Mouse (Mus musculus): ENCODE data around the gene Zfp148. TPM values are rescaled to one million over a fixed set of nuclear protein-coding genes. Genes with fewer than 3 reads are reported as not detected.

Gene Zfp148
- polyA plus RNA-seq, 1 experiment from 2014 or later: 22.3 TPM

GRCm38 (mm10) chr16:33415607-33416006, 35.0 kb downstream of the Zfp148 start:
- WGBS (ENCODE audit: insufficient replicate concordance): 80% methylated on average over 5 of the region's 5 CpGs
- peaks cover 43% of the 10 kb centered on the region for H3K4me1 ChIP-seq
- no peak overlapping the region for H3K4me2 ChIP-seq
- H3K27ac ChIP-seq: no peak overlapping the region
- H3K36me3 ChIP-seq: no peaks in the 10 kb centered on the region
- ATAC-seq: no peak
- H3K4me3 ChIP-seq: no peak overlapping the region
- no peak overlapping the region for H3K9ac ChIP-seq
- no peaks in the 10 kb centered on the region for H3K27me3 ChIP-seq (replicated peaks)
- no peaks in the 10 kb centered on the region for H3K9me3 ChIP-seq (replicated peaks)

DNA sequence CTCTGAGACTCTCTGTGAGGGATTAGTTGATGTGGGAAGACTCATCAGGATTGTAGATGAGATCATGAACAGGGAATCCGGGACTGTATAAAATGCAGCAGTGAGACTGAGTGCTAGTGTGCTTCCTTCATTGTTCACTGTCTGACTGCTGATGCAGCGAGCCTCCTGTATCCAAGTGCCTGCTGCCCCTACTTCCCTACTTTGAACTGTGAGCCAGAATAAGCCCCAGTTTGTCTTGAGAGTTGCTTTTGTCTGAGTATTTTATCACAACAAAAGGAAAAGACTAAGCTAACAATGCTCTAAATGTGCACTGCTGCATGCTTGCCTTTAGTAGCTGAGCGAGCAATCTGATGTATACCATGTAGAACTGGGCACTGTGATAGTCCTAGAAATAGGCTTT, 47.7 kb downstream of the Zfp148 start:
- Histone ChIP-seq H3K4me2 (no peak overlapping the region), H3K4me1 (no peaks in the 10 kb centered on the region), H3K27me3 (replicated peaks) (no peaks in the 10 kb centered on the region), H3K9ac (no peak overlapping the region), H3K9me3 (replicated peaks) (no peaks in the 10 kb centered on the region), H3K4me3 (no peak overlapping the region), H3K27ac (no peak overlapping the region), H3K36me3 (peaks cover 57% of the 10 kb centered on the region)
- ATAC-seq: no peak
- WGBS (ENCODE audit: insufficient replicate concordance): 78% methylated on average over 3 of the region's 3 CpGs

GRCm38 (mm10) chr16:33431660-33432059, 51.0 kb downstream of the Zfp148 start:
- H3K9ac ChIP-seq: no peak overlapping the region
- no peak overlapping the region for H3K4me2 ChIP-seq
- no peak overlapping the region for H3K4me3 ChIP-seq
- no peaks in the 10 kb centered on the region for H3K9me3 ChIP-seq (replicated peaks)
- H3K36me3 ChIP-seq: peaks cover 52% of the 10 kb centered on the region
- ATAC-seq: no peak
- H3K27me3 ChIP-seq (replicated peaks): no peaks in the 10 kb centered on the region
- WGBS (ENCODE audit: insufficient replicate concordance): 68% methylated on average over 2 of the region's 2 CpGs
- H3K27ac ChIP-seq: no peak overlapping the region
- H3K4me1 ChIP-seq: no peaks in the 10 kb centered on the region

GRCm38 (mm10) chr16:33441065-33441464, 60.4 kb downstream of the Zfp148 start:
- no peaks in the 10 kb centered on the region for H3K27me3 ChIP-seq (replicated peaks)
- no peak overlapping the region for H3K9ac ChIP-seq
- H3K36me3 ChIP-seq: peaks cover 18% of the 10 kb centered on the region
- no peak for ATAC-seq
- 87% methylated on average over 6 of the region's 6 CpGs for WGBS (ENCODE audit: insufficient replicate concordance)
- no peak overlapping the region for H3K4me3 ChIP-seq
- no peaks in the 10 kb centered on the region for H3K9me3 ChIP-seq (replicated peaks)
- no peak overlapping the region for H3K27ac ChIP-seq
- H3K4me2 ChIP-seq: no peak overlapping the region
- H3K4me1 ChIP-seq: 0 out of 2 replicates have a peak, but pooled peaks cover 2% of the 10 kb centered on the region

DNA sequence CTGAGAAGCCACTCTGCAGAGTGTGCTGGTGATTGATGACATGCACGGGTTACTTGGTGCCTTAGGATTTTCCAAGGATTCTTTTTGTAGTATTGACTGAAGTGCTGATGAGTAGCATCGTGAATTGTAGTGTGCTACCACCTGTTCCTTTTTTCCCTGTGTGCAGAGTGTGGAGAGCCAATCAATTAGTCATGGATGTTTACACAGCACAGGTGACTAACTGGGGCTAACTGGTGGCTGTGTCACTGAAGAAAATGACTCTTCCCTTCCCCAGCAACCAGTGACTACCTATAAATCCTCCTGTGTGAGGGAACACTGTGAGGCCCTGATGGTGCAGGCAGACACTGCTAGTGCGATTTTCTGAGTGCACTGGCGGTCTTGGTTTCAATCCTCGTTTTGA, 66.2 kb downstream of the Zfp148 start:
- H3K4me2 ChIP-seq: no peak overlapping the region
- ATAC-seq: no peak
- no peak overlapping the region for H3K27ac ChIP-seq
- H3K9ac ChIP-seq: no peak overlapping the region
- H3K4me3 ChIP-seq: no peak overlapping the region
- WGBS (ENCODE audit: insufficient replicate concordance): 66% methylated on average over 5 of the region's 5 CpGs
- H3K9me3 ChIP-seq (replicated peaks): no peaks in the 10 kb centered on the region
- H3K27me3 ChIP-seq (replicated peaks): no peaks in the 10 kb centered on the region
- peaks cover 13% of the 10 kb centered on the region for H3K36me3 ChIP-seq
- H3K4me1 ChIP-seq: 0 out of 2 replicates have a peak, but pooled peaks cover 2% of the 10 kb centered on the region

DNA sequence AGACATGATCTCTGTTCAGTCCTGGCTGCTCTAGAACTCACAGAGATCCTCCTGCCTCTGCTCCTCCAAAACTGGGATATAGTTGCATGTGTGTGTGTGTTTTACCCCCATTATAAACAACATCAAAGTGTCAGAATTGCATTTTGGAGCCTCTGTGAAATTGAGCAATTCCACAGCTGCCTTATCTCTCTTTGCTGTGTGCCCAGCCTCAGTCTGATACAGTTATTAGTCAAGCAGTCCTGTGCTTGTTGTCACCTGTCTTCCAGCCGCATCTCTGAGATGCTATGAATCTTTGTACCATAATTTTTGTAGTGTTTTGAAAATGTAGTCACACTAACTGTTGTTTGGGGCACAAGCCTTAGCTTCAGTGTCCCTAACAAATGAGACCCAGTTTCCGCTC, 73.2 kb downstream of the Zfp148 start:
- no peak overlapping the region for H3K9ac ChIP-seq
- no peak for ATAC-seq
- H3K36me3 ChIP-seq: peaks cover 25% of the 10 kb centered on the region
- no peaks in the 10 kb centered on the region for H3K27me3 ChIP-seq (replicated peaks)
- peaks cover 24% of the 10 kb centered on the region for H3K4me1 ChIP-seq
- no peaks in the 10 kb centered on the region for H3K9me3 ChIP-seq (replicated peaks)
- WGBS (ENCODE audit: insufficient replicate concordance): 75% methylated on average over 2 of the region's 2 CpGs
- no peak overlapping the region for H3K4me2 ChIP-seq
- no peak overlapping the region for H3K4me3 ChIP-seq
- H3K27ac ChIP-seq: no peak overlapping the region

DNA sequence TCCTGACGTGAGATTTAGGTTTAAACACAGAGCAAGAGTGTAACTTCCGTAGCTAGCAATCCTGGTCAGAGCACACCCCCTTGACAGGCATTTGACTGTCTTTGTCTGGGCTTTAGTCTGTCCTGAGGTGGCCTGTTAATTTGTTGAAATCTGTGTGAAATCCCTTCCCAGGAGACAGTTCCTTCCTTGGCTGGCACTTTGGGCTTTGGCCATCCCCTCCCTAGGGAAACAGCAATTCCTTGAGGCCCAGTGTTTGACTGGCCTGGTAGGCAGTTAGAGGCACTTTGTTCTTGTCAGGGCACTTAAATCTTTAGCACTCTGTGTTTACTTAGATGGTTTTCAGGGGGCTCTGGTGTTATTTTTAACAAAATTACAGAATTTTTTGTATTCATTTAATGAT, 73.7 kb downstream of the Zfp148 start:
- 69% methylated on average over 2 of the region's 2 CpGs for WGBS (ENCODE audit: insufficient replicate concordance)
- Histone ChIP-seq H3K27ac (no peak overlapping the region), H3K4me2 (no peak overlapping the region), H3K27me3 (replicated peaks) (no peaks in the 10 kb centered on the region), H3K4me1 (peaks cover 24% of the 10 kb centered on the region), H3K4me3 (no peak overlapping the region), H3K36me3 (peaks cover 28% of the 10 kb centered on the region), H3K9ac (no peak overlapping the region), H3K9me3 (replicated peaks) (no peaks in the 10 kb centered on the region)
- no peak for ATAC-seq

- Histone ChIP-seq H3K27me3 (replicated peaks) (no peaks in the 10 kb centered on the region), H3K9ac (no peak overlapping the region), H3K27ac (no peak overlapping the region), H3K9me3 (replicated peaks) (no peaks in the 10 kb centered on the region), H3K4me3 (no peak overlapping the region), H3K4me2 (no peak overlapping the region), H3K4me1 (peaks cover 24% of the 10 kb centered on the region), H3K36me3 (peaks cover 39% of the 10 kb centered on the region)
- no peak for ATAC-seq
- WGBS (ENCODE audit: insufficient replicate concordance): 72% methylated on average over 6 of the region's 6 CpGs
These were observed 74.8 kb downstream of the Zfp148 start for GRCm38 (mm10) chr16:33455263-33455910.

GRCm38 (mm10) chr16:33459101-33459500, 78.5 kb downstream of the Zfp148 start:
- peaks cover 40% of the 10 kb centered on the region for H3K36me3 ChIP-seq
- no peak overlapping the region for H3K4me2 ChIP-seq
- peaks cover 11% of the 10 kb centered on the region for H3K4me1 ChIP-seq
- H3K27me3 ChIP-seq (replicated peaks): no peaks in the 10 kb centered on the region
- H3K9ac ChIP-seq: no peak overlapping the region
- no peak overlapping the region for H3K4me3 ChIP-seq
- no peaks in the 10 kb centered on the region for H3K9me3 ChIP-seq (replicated peaks)
- H3K27ac ChIP-seq: no peak overlapping the region
- ATAC-seq: no peak
- WGBS (ENCODE audit: insufficient replicate concordance): 90% methylated on average over 1 of the region's 1 CpGs

- H3K4me1 ChIP-seq: no peaks in the 10 kb centered on the region
- no peak overlapping the region for H3K9ac ChIP-seq
- ATAC-seq: no peak
- peaks cover 39% of the 10 kb centered on the region for H3K36me3 ChIP-seq
- WGBS (ENCODE audit: insufficient replicate concordance): 84% methylated on average over 3 of the region's 3 CpGs
- H3K4me3 ChIP-seq: no peak overlapping the region
- no peaks in the 10 kb centered on the region for H3K27me3 ChIP-seq (replicated peaks)
- no peaks in the 10 kb centered on the region for H3K9me3 ChIP-seq (replicated peaks)
- no peak overlapping the region for H3K27ac ChIP-seq
- no peak overlapping the region for H3K4me2 ChIP-seq
These were observed 80.8 kb downstream of the Zfp148 start for GRCm38 (mm10) chr16:33461416-33461815.

DNA sequence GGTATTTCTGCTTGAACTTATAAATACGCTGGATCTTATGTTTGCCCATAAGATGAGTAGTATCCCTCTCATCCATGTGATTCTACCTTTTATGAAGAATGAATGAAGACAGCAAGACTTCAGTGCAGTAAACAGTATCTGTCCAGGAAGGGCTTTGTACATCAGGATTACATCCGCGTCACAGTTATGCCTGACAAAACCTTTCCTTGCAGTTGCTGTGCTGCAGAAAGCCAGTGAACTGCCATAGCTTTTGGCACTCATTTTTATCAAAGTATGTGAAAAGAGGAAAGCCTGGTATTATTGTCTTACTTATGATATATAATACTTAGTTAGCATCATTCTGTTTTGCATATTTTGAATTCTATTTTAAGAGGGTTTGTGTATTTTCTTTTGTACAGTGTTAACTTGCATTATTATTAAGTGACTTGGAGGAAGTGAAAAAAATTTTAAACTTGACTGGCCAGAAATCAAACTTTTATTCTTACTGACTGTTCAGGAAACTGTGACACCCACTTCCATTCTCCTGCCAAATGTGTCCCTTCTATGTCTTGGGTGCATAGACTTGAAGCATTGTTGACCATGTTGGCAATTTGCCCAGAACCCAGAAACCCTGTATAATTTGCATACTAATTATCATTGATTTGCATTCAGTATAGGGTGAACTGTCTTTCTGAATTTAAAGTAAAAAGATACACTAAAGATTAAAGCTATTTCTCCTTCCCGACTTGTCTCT, 84.0 kb downstream of the Zfp148 start:
- H3K9ac ChIP-seq: no peak overlapping the region
- H3K4me3 ChIP-seq: no peak overlapping the region
- ATAC-seq: no peak
- peaks cover 3% of the 10 kb centered on the region; the same call in 1 of the 2 replicates for H3K4me1 ChIP-seq
- no peak overlapping the region for H3K4me2 ChIP-seq
- no peaks in the 10 kb centered on the region for H3K9me3 ChIP-seq (replicated peaks)
- H3K27me3 ChIP-seq (replicated peaks): no peaks in the 10 kb centered on the region
- H3K27ac ChIP-seq: no peak overlapping the region
- peaks cover 18% of the 10 kb centered on the region for H3K36me3 ChIP-seq
- 84% methylated on average over 4 of the region's 4 CpGs for WGBS (ENCODE audit: insufficient replicate concordance)

DNA sequence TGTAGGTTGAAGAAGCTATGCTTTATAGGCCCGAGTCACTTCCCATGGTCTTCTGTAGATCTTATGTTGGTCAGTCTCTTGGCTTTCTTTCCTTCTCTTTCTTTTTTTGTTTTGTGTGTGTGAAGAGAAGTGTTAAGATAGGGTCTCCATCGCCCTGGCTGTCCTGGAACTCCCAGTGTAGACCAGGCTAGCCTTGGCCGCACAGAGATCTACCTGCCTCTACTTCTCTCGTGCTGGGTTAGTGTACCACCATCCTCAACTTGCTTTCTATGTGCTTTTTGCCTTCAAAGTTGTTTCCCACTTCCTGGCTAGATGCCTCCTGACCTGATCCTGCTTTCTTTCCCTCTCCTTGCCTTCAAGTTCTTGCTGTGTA, 84.6 kb downstream of the Zfp148 start:
- no peak for ATAC-seq
- no peak overlapping the region for H3K4me3 ChIP-seq
- 82% methylated on average over 4 of the region's 4 CpGs for WGBS (ENCODE audit: insufficient replicate concordance)
- no peaks in the 10 kb centered on the region for H3K9me3 ChIP-seq (replicated peaks)
- H3K36me3 ChIP-seq: peaks cover 12% of the 10 kb centered on the region
- H3K27ac ChIP-seq: no peak overlapping the region
- H3K4me2 ChIP-seq: no peak overlapping the region
- H3K27me3 ChIP-seq (replicated peaks): no peaks in the 10 kb centered on the region
- peaks cover 3% of the 10 kb centered on the region; the same call in 1 of the 2 replicates for H3K4me1 ChIP-seq
- no peak overlapping the region for H3K9ac ChIP-seq

Measured in liver, embryonic 12.5 days (tissue).